Mouse (Mus musculus): ENCODE data around the gene Osbpl10. TPM values are rescaled to one million over a fixed set of nuclear protein-coding genes. Genes with fewer than 3 reads are reported as not detected.

Gene Osbpl10
- polyA plus RNA-seq, 1 experiment = not detected

GRCm38 (mm10) chr9:115214572-115215571 lies 236.5 kb downstream of the Osbpl10 start:
- WGBS = 35% methylated on average over 7 of the region's 7 CpGs
- Histone ChIP-seq H3K4me1 (ENCODE audit: control insufficient read depth, insufficient read depth, low read length) (no peaks in the 10 kb centered on the region; the same call in 1 of the 2 replicates), H3K27ac (ENCODE audit: control insufficient read depth, insufficient read depth, low read depth, low read length, poor library complexity) (no peak overlapping the region), H3K4me3 (replicated peaks; ENCODE audit: control insufficient read depth, low read depth, low read length) (no peak overlapping the region)
- no peak for TF ChIP-seq POLR2A (IDR thresholded peaks at IDR 0.05; ENCODE audit: borderline replicate concordance, control insufficient read depth, low read depth, low read length)

GRCm38 (mm10) chr9:115215830-115216701 lies 237.7 kb downstream of the Osbpl10 start:
- TF ChIP-seq POLR2A (IDR thresholded peaks at IDR 0.05; ENCODE audit: borderline replicate concordance, control insufficient read depth, low read depth, low read length) (no peak), CTCF (IDR thresholded peaks at IDR 0.05; ENCODE audit: control insufficient read depth, insufficient read depth, low read length) (no peak)
- Histone ChIP-seq H3K27ac (ENCODE audit: control insufficient read depth, insufficient read depth, low read depth, low read length, poor library complexity) (no peak overlapping the region), H3K4me3 (replicated peaks; ENCODE audit: control insufficient read depth, low read depth, low read length) (no peak overlapping the region), H3K4me1 (ENCODE audit: control insufficient read depth, insufficient read depth, low read length) (no peaks in the 10 kb centered on the region)
- WGBS = 82% methylated on average over 21 of the region's 21 CpGs

GRCm38 (mm10) chr9:115217984-115218383 lies 239.6 kb downstream of the Osbpl10 start:
- Histone ChIP-seq H3K4me3 (replicated peaks; ENCODE audit: control insufficient read depth, low read depth, low read length) (no peak overlapping the region), H3K4me1 (ENCODE audit: control insufficient read depth, insufficient read depth, low read length) (no peaks in the 10 kb centered on the region), H3K27ac (ENCODE audit: control insufficient read depth, insufficient read depth, low read depth, low read length, poor library complexity) (no peak overlapping the region)
- 76% methylated on average over 9 of the region's 9 CpGs for WGBS
- TF ChIP-seq CTCF (IDR thresholded peaks at IDR 0.05; ENCODE audit: control insufficient read depth, insufficient read depth, low read length) (no peak), POLR2A (IDR thresholded peaks at IDR 0.05; ENCODE audit: borderline replicate concordance, control insufficient read depth, low read depth, low read length) (no peak)

GRCm38 (mm10) chr9:115220466-115220865 lies 242.1 kb downstream of the Osbpl10 start:
- no peak overlapping the region for H3K4me3 ChIP-seq (replicated peaks; ENCODE audit: control insufficient read depth, low read depth, low read length)
- H3K27ac ChIP-seq (ENCODE audit: control insufficient read depth, insufficient read depth, low read depth, low read length, poor library complexity) = no peak overlapping the region
- WGBS = 68% methylated on average over 7 of the region's 7 CpGs
- TF ChIP-seq CTCF (IDR thresholded peaks at IDR 0.05; ENCODE audit: control insufficient read depth, insufficient read depth, low read length) (no peak), POLR2A (IDR thresholded peaks at IDR 0.05; ENCODE audit: borderline replicate concordance, control insufficient read depth, low read depth, low read length) (no peak)
- H3K4me1 ChIP-seq (ENCODE audit: control insufficient read depth, insufficient read depth, low read length) = no peaks in the 10 kb centered on the region

- Histone ChIP-seq H3K4me3 (replicated peaks; ENCODE audit: control insufficient read depth, low read depth, low read length) (no peak overlapping the region), H3K4me1 (ENCODE audit: control insufficient read depth, insufficient read depth, low read length) (no peaks in the 10 kb centered on the region), H3K27ac (ENCODE audit: control insufficient read depth, insufficient read depth, low read depth, low read length, poor library complexity) (no peak overlapping the region)
- no peak for TF ChIP-seq CTCF (IDR thresholded peaks at IDR 0.05; ENCODE audit: control insufficient read depth, insufficient read depth, low read length)
- no peak for TF ChIP-seq POLR2A (IDR thresholded peaks at IDR 0.05; ENCODE audit: borderline replicate concordance, control insufficient read depth, low read depth, low read length)
- 81% methylated on average over 7 of the region's 7 CpGs for WGBS
Measured at GRCm38 (mm10) chr9:115221265-115221664, 242.9 kb downstream of the Osbpl10 start.

GRCm38 (mm10) chr9:115224744-115225354 lies 246.5 kb downstream of the Osbpl10 start:
- Histone ChIP-seq H3K4me1 (ENCODE audit: control insufficient read depth, insufficient read depth, low read length) (no peaks in the 10 kb centered on the region), H3K4me3 (replicated peaks; ENCODE audit: control insufficient read depth, low read depth, low read length) (no peak overlapping the region), H3K27ac (ENCODE audit: control insufficient read depth, insufficient read depth, low read depth, low read length, poor library complexity) (no peak overlapping the region)
- 80% methylated on average over 7 of the region's 7 CpGs for WGBS
- TF ChIP-seq CTCF (IDR thresholded peaks at IDR 0.05; ENCODE audit: control insufficient read depth, insufficient read depth, low read length) (no peak), POLR2A (IDR thresholded peaks at IDR 0.05; ENCODE audit: borderline replicate concordance, control insufficient read depth, low read depth, low read length) (no peak)

GRCm38 (mm10) chr9:115229145-115229544 lies 250.8 kb downstream of the Osbpl10 start:
- H3K4me3 ChIP-seq (replicated peaks; ENCODE audit: control insufficient read depth, low read depth, low read length) = no peak overlapping the region
- H3K4me1 ChIP-seq (ENCODE audit: control insufficient read depth, insufficient read depth, low read length) = no peaks in the 10 kb centered on the region
- 63% methylated on average over 4 of the region's 4 CpGs for WGBS
- no peak overlapping the region for H3K27ac ChIP-seq (ENCODE audit: control insufficient read depth, insufficient read depth, low read depth, low read length, poor library complexity)
- no peak for TF ChIP-seq POLR2A (IDR thresholded peaks at IDR 0.05; ENCODE audit: borderline replicate concordance, control insufficient read depth, low read depth, low read length)
- no peak for TF ChIP-seq CTCF (IDR thresholded peaks at IDR 0.05; ENCODE audit: control insufficient read depth, insufficient read depth, low read length)

Measured in bone marrow, adult 2 months (tissue).